Mouse (Mus musculus): ENCODE measurements around the gene Ank2. TPM values are rescaled to one million over a fixed set of nuclear protein-coding genes. Genes with fewer than 3 reads are reported as not detected.

Ank2 gene
- polyA plus RNA-seq, 1 experiment: 423 TPM

DNA sequence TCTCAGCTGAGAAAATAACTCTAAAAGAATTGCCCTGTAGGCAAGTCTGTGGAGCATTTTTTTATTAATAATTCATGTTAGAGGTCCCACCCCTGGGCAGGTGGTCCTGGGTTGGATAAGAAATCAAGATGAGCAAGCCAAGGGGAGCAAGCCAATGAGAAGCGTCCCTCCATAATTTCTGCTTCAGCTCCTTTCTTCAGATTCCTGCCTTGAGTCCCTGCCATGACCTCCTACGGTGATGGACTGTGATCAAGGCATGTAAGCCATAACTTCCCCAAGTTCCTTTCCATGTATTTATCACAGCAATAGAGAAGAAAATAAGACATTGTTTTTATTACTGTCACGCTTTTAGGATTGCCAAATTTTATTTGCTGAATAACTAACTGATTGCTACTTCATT, 115.9 kb downstream of the Ank2 start:
- Histone ChIP-seq H3K27ac (ENCODE audit: insufficient read depth, low read depth, low read length) (no peak overlapping the region), H3K4me1 (ENCODE audit: control insufficient read depth, insufficient read depth, low read length) (peaks cover 5% of the 10 kb centered on the region), H3K4me3 (ENCODE audit: insufficient read depth, low read depth, low read length) (no peak overlapping the region)
- 94% methylated on average over 3 of the region's 3 CpGs for WGBS
- TF ChIP-seq CTCF (IDR thresholded peaks at IDR 0.05; ENCODE audit: insufficient read depth, low read depth, low read length) (no peak), POLR2A (IDR thresholded peaks at IDR 0.05; ENCODE audit: insufficient read depth, low read depth, low read length) (no peak)

DNA sequence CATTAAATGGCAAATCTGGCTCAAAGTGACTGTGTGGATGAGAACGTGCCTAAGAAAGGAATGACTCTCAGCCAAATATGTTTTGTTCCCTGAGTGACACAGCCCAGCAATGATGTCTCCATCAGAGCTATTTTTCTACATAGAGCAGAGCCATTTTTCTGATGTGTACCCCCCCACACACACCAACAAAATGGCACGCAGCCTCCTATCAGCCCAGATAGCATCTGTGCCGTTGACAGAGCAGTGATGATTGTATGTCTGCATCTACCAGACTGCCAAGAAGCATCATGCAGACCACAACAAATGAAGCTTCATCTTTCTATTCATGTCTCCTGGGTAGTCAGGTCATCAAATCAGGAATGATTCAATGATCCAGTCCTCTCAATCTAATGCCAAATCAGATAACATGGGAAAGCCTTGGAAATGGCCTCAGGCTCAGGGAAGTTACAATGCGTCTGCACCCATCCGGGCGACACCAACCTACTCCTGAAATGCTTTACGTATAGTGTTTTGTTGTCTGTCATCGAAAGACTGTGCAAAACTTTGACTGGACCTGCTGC, 122.2 kb downstream of the Ank2 start:
- WGBS: 88% methylated on average over 8 of the region's 8 CpGs
- no peak for TF ChIP-seq CTCF (IDR thresholded peaks at IDR 0.05; ENCODE audit: insufficient read depth, low read depth, low read length)
- TF ChIP-seq POLR2A (IDR thresholded peaks at IDR 0.05; ENCODE audit: insufficient read depth, low read depth, low read length): no peak
- Histone ChIP-seq H3K4me1 (ENCODE audit: control insufficient read depth, insufficient read depth, low read length) (0 out of 2 replicates have a peak, but pooled peaks cover 2% of the 10 kb centered on the region), H3K4me3 (ENCODE audit: insufficient read depth, low read depth, low read length) (no peak overlapping the region), H3K27ac (ENCODE audit: insufficient read depth, low read depth, low read length) (no peak overlapping the region)

DNA sequence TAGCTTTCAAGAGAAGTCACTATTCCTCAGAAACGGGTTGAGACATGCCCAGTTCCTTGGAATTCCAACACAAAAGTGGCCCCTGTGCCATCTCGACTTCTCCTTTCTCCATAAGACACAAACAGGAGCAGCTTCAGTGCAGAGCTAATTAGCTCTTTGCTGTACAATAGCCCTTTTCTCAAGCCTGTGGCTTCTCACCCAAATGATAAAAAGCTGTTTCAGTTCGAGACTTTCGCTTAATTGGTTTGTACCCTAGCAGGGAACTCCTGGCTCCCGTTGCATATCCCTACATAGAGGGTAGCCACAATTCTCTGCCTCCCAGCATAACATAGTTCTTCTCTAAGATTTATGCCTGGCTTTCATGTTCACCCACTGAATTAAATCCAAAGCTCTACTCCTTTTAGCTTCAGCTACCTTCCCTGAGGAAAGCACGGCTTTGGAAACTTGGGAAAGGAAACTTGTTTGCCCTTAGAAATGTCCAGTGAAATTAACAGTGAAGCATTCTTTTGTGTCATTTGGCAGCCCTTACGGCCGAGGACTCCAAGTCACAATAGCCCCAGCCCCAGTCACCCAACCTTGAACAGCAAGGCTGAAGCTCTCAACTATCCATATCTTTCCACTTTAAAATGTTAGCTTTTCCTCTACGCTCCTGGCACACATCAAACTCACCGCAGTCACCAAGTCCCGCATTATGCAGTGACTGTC, 123.0 kb downstream of the Ank2 start:
- WGBS: 57% methylated on average over 11 of the region's 11 CpGs
- Histone ChIP-seq H3K4me1 (ENCODE audit: control insufficient read depth, insufficient read depth, low read length) (0 out of 2 replicates have a peak, but pooled peaks cover 2% of the 10 kb centered on the region), H3K27ac (ENCODE audit: insufficient read depth, low read depth, low read length) (no peak overlapping the region; the same call in 1 of the 2 replicates), H3K4me3 (ENCODE audit: insufficient read depth, low read depth, low read length) (no peak overlapping the region)
- TF ChIP-seq CTCF (IDR thresholded peaks at IDR 0.05; ENCODE audit: insufficient read depth, low read depth, low read length) (no peak), POLR2A (IDR thresholded peaks at IDR 0.05; ENCODE audit: insufficient read depth, low read depth, low read length) (no peak)

- TF ChIP-seq CTCF (IDR thresholded peaks at IDR 0.05; ENCODE audit: insufficient read depth, low read depth, low read length) (no peak), POLR2A (IDR thresholded peaks at IDR 0.05; ENCODE audit: insufficient read depth, low read depth, low read length) (no peak)
- 92% methylated on average over 6 of the region's 6 CpGs for WGBS
- no peak overlapping the region for H3K4me3 ChIP-seq (ENCODE audit: insufficient read depth, low read depth, low read length)
- no peak overlapping the region for H3K27ac ChIP-seq (ENCODE audit: insufficient read depth, low read depth, low read length)
- 0 out of 2 replicates have a peak, but pooled peaks cover 2% of the 10 kb centered on the region for H3K4me1 ChIP-seq (ENCODE audit: control insufficient read depth, insufficient read depth, low read length)
These were observed 124.9 kb downstream of the Ank2 start for GRCm38 (mm10) chr3:127374190-127374710.

GRCm38 (mm10) chr3:127371774-127372173, 127.4 kb downstream of the Ank2 start:
- H3K4me1 ChIP-seq (ENCODE audit: control insufficient read depth, insufficient read depth, low read length): 0 out of 2 replicates have a peak, but pooled peaks cover 2% of the 10 kb centered on the region
- WGBS: 95% methylated on average over 1 of the region's 1 CpGs
- H3K4me3 ChIP-seq (ENCODE audit: insufficient read depth, low read depth, low read length): no peak overlapping the region
- H3K27ac ChIP-seq (ENCODE audit: insufficient read depth, low read depth, low read length): no peak overlapping the region
- TF ChIP-seq CTCF (IDR thresholded peaks at IDR 0.05; ENCODE audit: insufficient read depth, low read depth, low read length) (no peak), POLR2A (IDR thresholded peaks at IDR 0.05; ENCODE audit: insufficient read depth, low read depth, low read length) (no peak)

DNA sequence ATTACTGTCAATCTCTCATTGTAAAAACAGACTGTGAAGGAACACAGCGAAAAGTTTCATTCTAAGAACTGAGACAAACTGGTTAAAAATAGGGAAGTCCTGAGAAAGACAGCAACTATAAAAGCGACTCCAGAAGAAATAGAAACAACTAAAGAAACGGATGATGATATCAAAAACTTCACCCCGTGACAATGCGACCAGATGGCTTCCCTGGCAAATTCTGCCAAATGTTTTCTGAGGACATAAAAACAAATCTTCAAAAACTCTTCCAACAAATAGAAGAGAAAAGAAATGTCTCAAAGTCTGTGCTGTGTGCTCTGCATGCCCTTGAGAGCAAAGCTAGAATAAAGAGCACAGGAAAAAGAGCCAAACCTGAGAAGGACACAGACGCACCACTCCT, 129.6 kb downstream of the Ank2 start:
- no peak overlapping the region for H3K27ac ChIP-seq (ENCODE audit: insufficient read depth, low read depth, low read length)
- 77% methylated on average over 6 of the region's 6 CpGs for WGBS
- no peaks in the 10 kb centered on the region for H3K4me1 ChIP-seq (ENCODE audit: control insufficient read depth, insufficient read depth, low read length)
- TF ChIP-seq CTCF (IDR thresholded peaks at IDR 0.05; ENCODE audit: insufficient read depth, low read depth, low read length) (no peak), POLR2A (IDR thresholded peaks at IDR 0.05; ENCODE audit: insufficient read depth, low read depth, low read length) (no peak)
- no peak overlapping the region for H3K4me3 ChIP-seq (ENCODE audit: insufficient read depth, low read depth, low read length)

DNA sequence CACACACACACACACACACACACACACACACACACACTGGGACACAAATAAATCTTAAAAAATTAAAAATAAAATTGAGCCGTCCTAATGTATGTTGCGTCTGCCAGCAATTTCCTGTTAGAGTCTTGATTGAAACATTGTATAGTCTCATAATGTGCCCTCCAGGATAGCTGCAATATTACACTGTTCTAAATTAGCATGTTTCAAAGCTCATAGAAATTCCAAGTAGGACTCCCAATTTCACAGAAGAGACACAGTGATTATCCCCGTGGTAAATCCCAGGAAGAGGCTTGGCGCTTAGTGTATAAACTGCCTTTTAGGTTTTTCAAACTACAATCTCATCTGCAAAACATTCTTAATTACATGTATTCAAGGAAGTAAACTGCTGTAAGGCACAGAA, 131.7 kb downstream of the Ank2 start:
- WGBS: 46% methylated on average over 4 of the region's 4 CpGs
- H3K4me1 ChIP-seq (ENCODE audit: control insufficient read depth, insufficient read depth, low read length): peaks cover 4% of the 10 kb centered on the region
- TF ChIP-seq POLR2A (IDR thresholded peaks at IDR 0.05; ENCODE audit: insufficient read depth, low read depth, low read length): no peak
- no peak for TF ChIP-seq CTCF (IDR thresholded peaks at IDR 0.05; ENCODE audit: insufficient read depth, low read depth, low read length)
- H3K27ac ChIP-seq (ENCODE audit: insufficient read depth, low read depth, low read length): no peak overlapping the region
- H3K4me3 ChIP-seq (ENCODE audit: insufficient read depth, low read depth, low read length): no peak overlapping the region

DNA sequence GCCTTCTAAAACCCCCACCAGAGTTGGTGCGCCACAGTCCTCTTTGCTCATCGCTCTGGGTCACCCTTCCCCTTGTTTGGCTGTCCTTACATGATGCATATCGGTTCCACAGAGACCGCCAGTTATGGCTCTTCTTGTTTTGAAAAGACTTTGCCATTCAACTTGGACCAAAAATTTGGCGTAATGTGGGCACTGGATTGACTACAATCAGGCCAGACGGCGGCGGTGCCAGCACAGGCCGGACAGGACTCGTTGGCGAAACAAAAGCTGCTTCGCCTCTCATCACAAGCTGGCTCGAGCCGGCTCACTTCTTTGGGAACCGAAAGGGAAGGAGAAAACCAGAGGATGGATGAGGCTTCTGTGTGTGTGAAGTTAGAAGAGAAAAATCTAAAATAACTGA, 135.6 kb downstream of the Ank2 start:
- no peak overlapping the region for H3K27ac ChIP-seq (ENCODE audit: insufficient read depth, low read depth, low read length)
- WGBS: 74% methylated on average over 15 of the region's 15 CpGs
- TF ChIP-seq POLR2A (IDR thresholded peaks at IDR 0.05; ENCODE audit: insufficient read depth, low read depth, low read length) (no peak), CTCF (IDR thresholded peaks at IDR 0.05; ENCODE audit: insufficient read depth, low read depth, low read length) (no peak)
- no peak overlapping the region for H3K4me3 ChIP-seq (ENCODE audit: insufficient read depth, low read depth, low read length)
- H3K4me1 ChIP-seq (ENCODE audit: control insufficient read depth, insufficient read depth, low read length): peaks cover 4% of the 10 kb centered on the region
